In the genomic region with DNA sequence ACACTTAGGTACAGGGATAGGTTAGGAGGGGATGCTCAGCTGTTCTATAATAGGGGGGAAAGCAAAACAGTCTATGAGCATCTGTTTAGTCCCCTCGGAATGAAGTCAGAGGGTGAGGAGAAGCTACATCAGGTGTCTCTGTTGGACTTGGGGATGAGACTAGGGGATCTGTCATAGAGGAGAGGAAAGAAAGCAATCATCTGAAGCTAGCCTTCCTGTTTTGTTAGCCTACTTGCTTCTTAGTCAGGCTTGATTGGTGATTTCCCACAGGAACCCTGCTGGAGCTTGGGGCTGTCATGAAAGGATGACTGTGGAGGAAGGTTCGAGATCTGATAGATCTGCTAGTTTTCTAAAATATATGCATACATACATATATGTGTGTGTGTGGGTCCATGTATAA, we compare ENCODE assay signal across 26 mouse cellular contexts.
"Had no signal": no experiment of that assay in that cellular context is flagged by ENCODE, and none has a peak within 500 bp of the region (broad histone marks: within the 10 kb centered on the region; RNA-seq: fewer than 3 reads in every experiment).

No protein-coding gene starts in this region.

- ATAC-seq: forebrain, embryonic 13.5 days; forebrain, embryonic 14.5 days; forebrain, embryonic 15.5 days; forebrain, embryonic 16.5 days; forebrain, postnatal 0 days had no signal

- H3K36me3 ChIP-seq: embryonic facial prominence, embryonic 10.5 days; embryonic facial prominence, embryonic 12.5 days; embryonic facial prominence, embryonic 13.5 days; embryonic facial prominence, embryonic 15.5 days; forebrain, embryonic 10.5 days; forebrain, embryonic 12.5 days; forebrain, embryonic 15.5 days; heart, embryonic 10.5 days had no signal

- H3K4me1 ChIP-seq: embryonic facial prominence, embryonic 10.5 days; embryonic facial prominence, embryonic 12.5 days; embryonic facial prominence, embryonic 13.5 days; embryonic facial prominence, embryonic 15.5 days; forebrain, embryonic 10.5 days; forebrain, embryonic 12.5 days; forebrain, embryonic 13.5 days; forebrain, embryonic 15.5 days; heart, embryonic 10.5 days had no signal

- H3K4me2 ChIP-seq: embryonic facial prominence, embryonic 12.5 days; embryonic facial prominence, embryonic 13.5 days; embryonic facial prominence, embryonic 15.5 days; forebrain, embryonic 12.5 days; forebrain, embryonic 13.5 days; forebrain, embryonic 15.5 days had no signal

- H3K9ac ChIP-seq: embryonic facial prominence, embryonic 12.5 days; embryonic facial prominence, embryonic 13.5 days; embryonic facial prominence, embryonic 15.5 days; forebrain, embryonic 12.5 days; forebrain, embryonic 13.5 days; forebrain, embryonic 15.5 days; forebrain, postnatal 0 days had no signal

- H3K4me3 ChIP-seq: embryonic facial prominence, embryonic 10.5 days; embryonic facial prominence, embryonic 12.5 days; embryonic facial prominence, embryonic 13.5 days; embryonic facial prominence, embryonic 15.5 days; erythroblast, embryonic 14.5 days; forebrain, embryonic 10.5 days; forebrain, embryonic 12.5 days; forebrain, embryonic 13.5 days; forebrain, embryonic 15.5 days; gastrocnemius, adult 2 months; heart, adult 2 months; heart, embryonic 10.5 days had no signal

- H3K27ac ChIP-seq: embryonic facial prominence, embryonic 10.5 days; embryonic facial prominence, embryonic 12.5 days; embryonic facial prominence, embryonic 13.5 days; embryonic facial prominence, embryonic 15.5 days; forebrain, embryonic 10.5 days; forebrain, embryonic 12.5 days; forebrain, embryonic 13.5 days; forebrain, embryonic 15.5 days; gastrocnemius, adult 2 months; heart, adult 2 months; heart, embryonic 10.5 days had no signal

- DNase-seq: cerebellum, postnatal 10 days; cerebellum, postnatal 14 days; cerebellum, postnatal 25 days; cerebellum, postnatal 36 days; embryo, embryonic 11 days; forebrain, postnatal 0 days; gastrocnemius, adult 2 months; gastrocnemius, postnatal 10 days; gastrocnemius, postnatal 14 days; gastrocnemius, postnatal 25 days; gastrocnemius, postnatal 36 days; heart, adult 11 months; heart, adult 18-20 months; heart, adult 2 months had no signal

- H3K9me3 ChIP-seq: embryonic facial prominence, embryonic 10.5 days; embryonic facial prominence, embryonic 12.5 days; embryonic facial prominence, embryonic 13.5 days; embryonic facial prominence, embryonic 15.5 days; forebrain, embryonic 10.5 days; forebrain, embryonic 12.5 days; forebrain, embryonic 13.5 days; forebrain, embryonic 15.5 days; heart, embryonic 10.5 days had no signal

- H3K27me3 ChIP-seq: embryonic facial prominence, embryonic 12.5 days; embryonic facial prominence, embryonic 13.5 days; embryonic facial prominence, embryonic 15.5 days; forebrain, embryonic 12.5 days; forebrain, embryonic 13.5 days; forebrain, embryonic 15.5 days had no signal
